Mouse (Mus musculus) ES-Bruce4 (cell line): ENCODE measurements around the gene Mgat1. TPM values are rescaled to one million over a fixed set of nuclear protein-coding genes. Genes with fewer than 3 reads are reported as not detected.

Experiments used
- H3K27ac ChIP-seq: 2 replicates; pipeline ENCODE4 v1.5.1; 2012; ENCODE audit warnings: low read length, inconsistent platforms; ENCODE audit not compliant: insufficient read depth
- H3K27me3 ChIP-seq: 2 replicates; pipeline ENCODE4 v1.6.1; 2012; ENCODE audit warnings: mild to moderate bottlenecking, low read length, inconsistent platforms; ENCODE audit not compliant: control insufficient read depth, poor library complexity, insufficient read depth, severe bottlenecking
- H3K36me3 ChIP-seq: 2 replicates; pipeline ENCODE4 v1.6.1; 2012; ENCODE audit warnings: inconsistent platforms, mild to moderate bottlenecking, low read length, moderate library complexity; ENCODE audit not compliant: control insufficient read depth, poor library complexity, insufficient read depth, severe bottlenecking
- H3K4me1 ChIP-seq: one replicate; pipeline ENCODE4 v1.8.1; 2011; ENCODE audit warnings: low read length; ENCODE audit not compliant: control insufficient read depth, insufficient read depth
- H3K4me3 ChIP-seq: 2 replicates; pipeline ENCODE4 v1.5.1; 2011; ENCODE audit warnings: low read depth, mild to moderate bottlenecking, low read length
- H3K9ac ChIP-seq: 2 replicates; pipeline ENCODE4 v1.6.1; 2012; ENCODE audit warnings: low read depth, mild to moderate bottlenecking, inconsistent platforms; ENCODE audit not compliant: poor library complexity, severe bottlenecking
- H3K9me3 ChIP-seq: replicated peaks from 2 replicates; pipeline ENCODE4 v1.6.1; 2012; ENCODE audit warnings: mild to moderate bottlenecking, low read length, inconsistent platforms; ENCODE audit not compliant: control insufficient read depth, poor library complexity, insufficient read depth, severe bottlenecking
- CTCF ChIP-seq: IDR thresholded peaks from one replicate; pipeline ENCODE4 v1.8.1; 2011; ENCODE audit warnings: low read depth, low read length
- EP300 ChIP-seq: IDR thresholded peaks from 2 replicates; pipeline ENCODE4 v1.6.1; 2011; ENCODE audit warnings: low read depth, low read length; ENCODE audit not compliant: insufficient read depth
- POLR2A ChIP-seq: IDR thresholded peaks from one replicate; pipeline ENCODE4 v1.8.1; 2011; ENCODE audit warnings: low read length; ENCODE audit not compliant: insufficient read depth
- polyA plus RNA-seq: library from polyadenylated mRNA; stranded (reverse); fragments of >200 nt; gene quantifications from 2 replicates; pipeline ENCODE4 v1.2.4, GENCODE M21; 2011; ENCODE audit warnings: low read depth; ENCODE audit not compliant: missing spikeins, insufficient read depth, insufficient read length

The Mgat1 gene
- polyA plus RNA-seq, 1 experiment = 21.1 TPM

DNA sequence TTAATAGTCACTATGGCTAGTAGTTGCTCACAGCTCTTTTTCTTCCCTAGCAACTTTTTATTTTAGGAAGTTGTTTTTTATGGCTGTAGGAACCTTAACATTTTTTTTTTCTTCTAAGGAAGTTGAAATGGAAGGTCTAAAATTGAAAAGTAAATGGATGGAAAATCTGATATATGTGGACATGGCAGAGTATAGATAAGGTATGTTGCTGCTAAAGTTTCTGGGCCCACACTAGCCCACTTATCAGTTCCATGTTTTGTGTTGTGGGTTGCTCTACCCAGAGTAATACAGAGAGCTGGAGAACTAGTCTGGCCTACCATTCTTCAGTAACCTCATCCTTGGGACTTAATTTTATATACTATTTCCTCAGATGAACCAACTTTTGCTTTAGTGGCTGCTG is 31.4 kb upstream of the Mgat1 start:
- no peak overlapping the region for H3K4me3 ChIP-seq
- peaks cover 5% of the 10 kb centered on the region for H3K9me3 ChIP-seq

DNA sequence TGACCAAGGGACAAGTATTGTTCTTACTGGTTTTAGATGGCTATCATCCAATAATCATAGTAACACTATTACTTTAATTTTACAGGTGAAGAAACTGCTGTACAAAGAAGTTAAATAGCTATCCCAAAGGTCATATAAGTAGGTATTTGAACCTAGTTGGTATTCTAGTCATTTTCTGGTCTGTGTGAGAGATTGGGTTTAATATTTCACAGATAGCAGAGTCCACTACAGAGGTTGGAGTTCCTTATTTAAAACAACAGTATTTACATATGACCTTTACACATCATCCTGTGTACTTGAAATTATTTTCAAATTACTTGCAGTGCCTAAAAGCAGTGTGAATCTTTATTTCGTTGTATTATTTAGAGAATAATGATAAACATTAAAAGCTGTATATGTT is 30.5 kb upstream of the Mgat1 start:
- Histone ChIP-seq H3K4me1 (no peaks in the 10 kb centered on the region), H3K9ac (no peak overlapping the region), H3K9me3 (peaks cover 5% of the 10 kb centered on the region), H3K27me3 (no peaks in the 10 kb centered on the region), H3K4me3 (no peak overlapping the region), H3K36me3 (peaks cover 29% of the 10 kb centered on the region), H3K27ac (no peak overlapping the region)
- no peak for TF ChIP-seq POLR2A
- TF ChIP-seq EP300 = no peak
- TF ChIP-seq CTCF = no peak

More for the DNA sequence above, 31.4 kb upstream of the Mgat1 start:
- no peaks in the 10 kb centered on the region for H3K4me1 ChIP-seq
- peaks cover 29% of the 10 kb centered on the region for H3K36me3 ChIP-seq
- TF ChIP-seq EP300 (no peak), POLR2A (no peak), CTCF (no peak)
- no peak overlapping the region for H3K9ac ChIP-seq
- H3K27me3 ChIP-seq = no peaks in the 10 kb centered on the region
- no peak overlapping the region for H3K27ac ChIP-seq

DNA sequence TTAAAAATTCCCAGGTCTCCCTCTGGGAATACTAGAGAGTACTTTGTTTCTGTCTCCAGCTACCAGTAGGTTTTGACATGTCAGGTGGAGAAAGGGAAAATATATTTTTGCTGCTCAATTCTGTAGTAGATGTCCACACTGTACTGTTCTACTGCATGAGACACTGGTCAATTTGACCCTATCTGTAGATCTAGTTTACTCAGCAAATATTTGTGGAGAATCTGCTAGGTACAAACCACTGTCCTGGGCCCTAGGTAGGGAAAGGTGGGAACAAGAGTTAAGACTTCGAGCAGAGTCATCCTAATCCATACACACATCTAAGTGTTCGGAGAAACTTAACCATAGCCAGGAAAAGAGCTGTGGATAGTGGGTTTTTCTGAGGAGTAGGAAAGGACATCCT is 24.7 kb upstream of the Mgat1 start:
- no peaks in the 10 kb centered on the region for H3K27me3 ChIP-seq
- H3K4me1 ChIP-seq = no peaks in the 10 kb centered on the region
- no peak for TF ChIP-seq POLR2A
- TF ChIP-seq CTCF = no peak
- no peak for TF ChIP-seq EP300

DNA sequence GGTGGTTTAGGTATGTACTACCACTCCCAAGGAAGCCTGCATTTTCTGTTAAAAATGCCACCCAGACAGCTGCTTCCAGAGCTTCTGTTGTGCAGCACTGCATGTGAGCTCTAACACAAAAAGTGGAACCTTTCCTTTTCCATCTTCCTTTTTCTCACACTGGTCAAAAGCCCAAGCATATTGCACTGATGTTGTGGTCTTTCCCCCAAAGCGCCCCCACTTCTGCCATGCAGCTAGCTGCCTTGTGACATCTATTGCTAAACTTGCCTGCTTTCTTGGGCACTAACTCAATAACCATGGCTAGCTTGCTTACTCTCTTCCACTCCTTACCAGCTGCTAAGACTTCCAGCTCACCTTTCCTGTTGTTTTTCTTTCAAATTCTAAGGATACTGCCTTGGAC is 19.5 kb upstream of the Mgat1 start:
- H3K36me3 ChIP-seq = no peaks in the 10 kb centered on the region
- no peaks in the 10 kb centered on the region for H3K9me3 ChIP-seq
- no peak overlapping the region for H3K27ac ChIP-seq
- H3K4me1 ChIP-seq = no peaks in the 10 kb centered on the region
- no peak overlapping the region for H3K9ac ChIP-seq
- no peak overlapping the region for H3K4me3 ChIP-seq
- no peak for TF ChIP-seq EP300
- no peak for TF ChIP-seq POLR2A
- no peak for TF ChIP-seq CTCF
- no peaks in the 10 kb centered on the region for H3K27me3 ChIP-seq

More for the DNA sequence above, 24.7 kb upstream of the Mgat1 start:
- Histone ChIP-seq H3K4me3 (no peak overlapping the region), H3K9ac (no peak overlapping the region), H3K27ac (no peak overlapping the region), H3K9me3 (peaks cover 5% of the 10 kb centered on the region), H3K36me3 (peaks cover 22% of the 10 kb centered on the region)

DNA sequence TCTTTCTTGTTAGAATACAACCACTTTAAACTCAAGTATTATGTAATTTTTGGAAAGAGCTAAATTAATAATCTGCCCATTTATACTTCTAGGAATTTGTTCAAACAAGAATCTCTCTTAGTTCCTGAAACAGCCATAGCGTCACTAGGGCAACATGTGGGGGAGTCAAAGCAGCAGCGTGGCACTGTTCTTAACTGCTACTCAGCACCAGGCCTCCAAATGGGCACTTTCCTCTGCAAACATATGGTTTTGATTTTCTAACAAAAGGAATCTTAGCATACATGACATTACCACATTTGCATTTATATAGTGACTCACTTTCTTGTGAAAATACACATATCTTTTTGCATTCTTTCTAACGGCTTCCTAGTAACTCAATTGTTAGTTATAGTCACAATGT is 11.2 kb upstream of the Mgat1 start:
- H3K9me3 ChIP-seq = no peaks in the 10 kb centered on the region
- no peak overlapping the region for H3K9ac ChIP-seq
- no peak overlapping the region for H3K27ac ChIP-seq
- no peaks in the 10 kb centered on the region for H3K4me1 ChIP-seq
- no peaks in the 10 kb centered on the region for H3K27me3 ChIP-seq
- no peaks in the 10 kb centered on the region for H3K36me3 ChIP-seq
- H3K4me3 ChIP-seq = no peak overlapping the region
- no peak for TF ChIP-seq CTCF
- no peak for TF ChIP-seq EP300
- TF ChIP-seq POLR2A = no peak

DNA sequence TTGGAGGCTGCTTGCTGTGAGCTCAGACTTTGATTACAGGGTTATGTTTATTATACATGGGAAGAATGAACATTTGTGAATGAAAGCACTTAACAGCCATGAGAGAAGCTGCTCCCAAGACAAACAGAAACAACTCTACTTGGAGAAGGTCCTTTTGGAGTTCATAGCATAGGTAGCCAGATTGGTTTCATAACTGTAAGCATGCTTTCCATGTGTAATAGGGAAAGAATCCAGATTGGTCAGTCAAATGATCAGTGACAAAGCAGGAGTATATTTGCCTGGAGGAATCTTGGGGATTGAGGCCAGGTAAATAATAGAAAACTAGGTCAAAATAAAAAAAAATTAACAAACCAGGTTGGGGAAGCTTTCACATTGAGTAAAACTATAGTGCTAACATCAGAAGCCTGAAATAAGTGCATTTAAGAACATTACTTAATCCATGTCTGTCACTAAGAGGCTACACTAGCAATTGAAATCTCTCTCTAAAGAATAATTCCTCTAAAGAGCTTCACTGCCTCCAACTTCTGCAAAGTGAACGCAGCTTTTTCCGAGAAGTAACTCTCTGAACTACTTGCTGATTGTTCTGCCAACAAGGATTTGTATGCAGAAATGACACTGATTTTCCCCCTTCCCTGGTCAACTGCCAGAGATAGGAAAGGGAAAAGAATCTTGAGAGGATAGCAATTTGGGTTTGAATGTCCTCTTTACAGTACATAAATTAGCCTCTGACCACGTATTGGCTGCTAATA is 8.4 kb upstream of the Mgat1 start:
- Histone ChIP-seq H3K4me3 (no peak overlapping the region), H3K36me3 (no peaks in the 10 kb centered on the region), H3K27ac (no peak overlapping the region), H3K9me3 (no peaks in the 10 kb centered on the region), H3K27me3 (no peaks in the 10 kb centered on the region), H3K4me1 (no peaks in the 10 kb centered on the region), H3K9ac (no peak overlapping the region)
- no peak for TF ChIP-seq POLR2A
